Mouse (Mus musculus) limb, embryonic 15.5 days (tissue): ENCODE results near the gene Pcmt1. TPM values are rescaled to one million over a fixed set of nuclear protein-coding genes. Genes with fewer than 3 reads are reported as not detected.
"Not testable (repeated sequence)": the region's sequence is repeated elsewhere in the genome, so short reads cannot be mapped to it uniquely, and the experiment has no call there.

Source experiments
- ATAC-seq: fragments of 200-750 bp; cut with Nextera tagmentation; 2 replicates; pipeline ENCODE4 v1.8.0; 2017; ENCODE audit warnings: low read depth, moderate TSS enrichment; ENCODE audit not compliant: insufficient number of reproducible peaks, low FRiP score, low TSS enrichment
- H3K27ac ChIP-seq: fragments of 300-500 bp; sonication (generic); 2 replicates; pipeline ENCODE4 v1.5.1; 2015; ENCODE audit warnings: moderate library complexity, mild to moderate bottlenecking, inconsistent platforms
- H3K27me3 ChIP-seq: fragments of 300-500 bp; sonication (generic); 2 replicates; pipeline ENCODE4 v1.6.1; 2015; ENCODE audit warnings: inconsistent platforms
- H3K36me3 ChIP-seq: fragments of 300-500 bp; sonication (generic); 2 replicates; pipeline ENCODE4 v1.6.1; 2015; ENCODE audit warnings: inconsistent platforms
- H3K4me1 ChIP-seq: fragments of 300-500 bp; sonication (generic); 2 replicates; pipeline ENCODE4 v1.6.1; 2015; ENCODE audit warnings: inconsistent platforms
- H3K4me2 ChIP-seq: fragments of 300-500 bp; sonication (generic); 2 replicates; pipeline ENCODE4 v1.6.1; 2015; ENCODE audit warnings: mild to moderate bottlenecking, inconsistent platforms
- H3K4me3 ChIP-seq: fragments of 300-500 bp; sonication (generic); 2 replicates; pipeline ENCODE4 v1.5.1; 2015; ENCODE audit warnings: mild to moderate bottlenecking, inconsistent platforms
- H3K9ac ChIP-seq: fragments of 300-500 bp; sonication (generic); 2 replicates; pipeline ENCODE4 v1.6.1; 2015; ENCODE audit warnings: inconsistent platforms
- H3K9me3 ChIP-seq: fragments of 300-500 bp; sonication (generic); 2 replicates; pipeline ENCODE4 v1.6.1; 2016; ENCODE audit warnings: inconsistent platforms
- WGBS: fragments of 180-500 bp; shearing (Covaris S2); methylation state at CpG from one replicate; pipeline ENCODE4 v1.1.7; 2015; 5-methylcytosine and 5-hydroxymethylcytosine counted together
- polyA plus RNA-seq: library from polyadenylated mRNA; unstranded; fragments of >200 nt; fragmentation: Nextera tagmentation; extraction: Ambion mirVana; gene quantifications from 2 replicates; pipeline ENCODE4 v1.2.1, GENCODE M21; 2015

The Pcmt1 gene
- polyA plus RNA-seq, 1 experiment from 2014 or later = 126 TPM

DNA sequence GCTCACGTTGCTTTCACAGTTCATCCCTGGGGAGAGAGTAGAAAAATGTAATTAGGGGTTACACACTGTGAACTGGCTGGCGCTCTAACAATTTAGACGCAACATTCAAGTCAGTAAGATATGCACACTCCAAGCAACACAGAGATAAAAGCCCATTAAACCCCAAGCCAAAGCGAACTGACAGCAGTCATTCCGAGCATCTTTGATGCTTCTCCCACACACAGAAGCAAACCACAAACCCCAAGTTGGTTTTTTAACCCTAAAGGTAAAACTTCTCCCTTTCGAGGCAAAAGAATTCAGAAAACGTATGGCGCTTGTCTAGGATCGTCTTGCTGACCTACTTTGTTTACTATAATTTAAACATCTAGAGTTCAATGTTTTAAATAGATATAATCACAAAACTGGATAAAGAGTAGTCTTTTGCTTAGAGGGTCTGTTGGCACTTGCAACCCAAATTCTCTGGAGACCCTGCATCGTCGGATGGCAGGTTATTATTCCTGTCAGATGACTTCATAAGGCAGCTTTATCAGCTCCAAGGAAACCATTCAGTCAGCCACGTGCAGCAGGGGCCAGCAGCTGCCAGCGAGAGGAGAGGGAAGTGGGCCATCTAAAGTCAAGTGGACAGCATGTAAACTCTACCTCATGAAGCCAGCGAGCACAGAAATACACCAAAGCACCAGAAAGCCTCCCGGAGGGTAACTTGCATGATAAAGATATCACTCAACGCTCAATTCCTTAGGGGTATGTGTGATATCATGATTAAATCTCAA lies 49.8 kb downstream of the Pcmt1 start:
- Histone ChIP-seq H3K4me1 (no peaks in the 10 kb centered on the region), H3K9me3 (no peaks in the 10 kb centered on the region), H3K27me3 (no peaks in the 10 kb centered on the region), H3K9ac (no peak overlapping the region), H3K4me3 (no peak overlapping the region), H3K27ac (no peak overlapping the region), H3K36me3 (peaks cover 27% of the 10 kb centered on the region), H3K4me2 (no peak overlapping the region)
- WGBS = 81% methylated on average over 16 of the region's 16 CpGs
- no peak for ATAC-seq

- 84% methylated on average over 5 of the region's 5 CpGs for WGBS
- ATAC-seq = no peak
These were observed 50.6 kb downstream of the Pcmt1 start for GRCm38 (mm10) chr10:7630286-7630685.

DNA sequence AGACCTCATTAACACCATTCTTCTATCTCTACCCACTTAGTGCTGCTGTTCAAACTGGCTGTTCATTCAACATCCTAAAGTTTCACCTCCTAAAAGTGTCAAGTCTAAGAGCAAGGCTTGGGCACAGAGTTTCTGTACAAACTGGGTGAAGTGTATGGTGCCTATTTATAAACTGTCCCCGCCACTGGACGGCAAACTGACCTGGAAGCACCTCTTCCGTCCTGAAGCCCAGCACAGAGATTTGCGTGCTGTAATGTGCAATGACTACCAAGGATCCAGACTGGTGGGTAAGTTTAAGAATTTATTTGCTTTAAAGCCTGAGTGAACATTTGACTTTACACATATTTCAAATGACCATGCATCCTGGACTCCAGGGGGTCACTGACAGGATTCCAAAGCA lies 51.8 kb downstream of the Pcmt1 start:
- 90% methylated on average over 4 of the region's 4 CpGs for WGBS
- Histone ChIP-seq H3K9ac (no peak overlapping the region), H3K27me3 (no peaks in the 10 kb centered on the region), H3K4me2 (no peak overlapping the region), H3K4me3 (no peak overlapping the region), H3K36me3 (peaks cover 27% of the 10 kb centered on the region), H3K27ac (no peak overlapping the region), H3K9me3 (no peaks in the 10 kb centered on the region), H3K4me1 (no peaks in the 10 kb centered on the region)
- ATAC-seq = no peak

More at GRCm38 (mm10) chr10:7630286-7630685, 50.6 kb downstream of the Pcmt1 start:
- Histone ChIP-seq H3K27ac (no peak overlapping the region), H3K27me3 (no peaks in the 10 kb centered on the region), H3K4me3 (no peak overlapping the region), H3K36me3 (peaks cover 27% of the 10 kb centered on the region), H3K9ac (no peak overlapping the region), H3K9me3 (no peaks in the 10 kb centered on the region), H3K4me2 (no peak overlapping the region), H3K4me1 (no peaks in the 10 kb centered on the region)

GRCm38 (mm10) chr10:7623861-7624518 lies 56.9 kb downstream of the Pcmt1 start:
- WGBS = 95% methylated on average over 3 of the region's 3 CpGs
- ATAC-seq = no peak
- Histone ChIP-seq H3K27me3 (no peaks in the 10 kb centered on the region), H3K27ac (no peak overlapping the region), H3K36me3 (peaks cover under 1% of the 10 kb centered on the region), H3K9me3 (no peaks in the 10 kb centered on the region), H3K4me3 (no peak overlapping the region), H3K9ac (no peak overlapping the region), H3K4me1 (no peaks in the 10 kb centered on the region), H3K4me2 (no peak overlapping the region)

GRCm38 (mm10) chr10:7622378-7622777 lies 58.6 kb downstream of the Pcmt1 start:
- WGBS = 91% methylated on average over 3 of the region's 3 CpGs
- H3K4me1 ChIP-seq = no peaks in the 10 kb centered on the region

GRCm38 (mm10) chr10:7620723-7621122 lies 60.2 kb downstream of the Pcmt1 start:
- Histone ChIP-seq H3K36me3 (no peaks in the 10 kb centered on the region), H3K27ac (no peak overlapping the region), H3K4me1 (no peaks in the 10 kb centered on the region), H3K27me3 (no peaks in the 10 kb centered on the region), H3K4me2 (no peak overlapping the region), H3K9me3 (no peaks in the 10 kb centered on the region), H3K4me3 (no peak overlapping the region), H3K9ac (no peak overlapping the region)
- ATAC-seq = no peak
- WGBS = 73% methylated on average over 5 of the region's 5 CpGs

More at GRCm38 (mm10) chr10:7622378-7622777, 58.6 kb downstream of the Pcmt1 start:
- no peaks in the 10 kb centered on the region for H3K27me3 ChIP-seq
- no peaks in the 10 kb centered on the region for H3K9me3 ChIP-seq
- ATAC-seq = no peak
- no peak overlapping the region for H3K9ac ChIP-seq
- H3K4me3 ChIP-seq = no peak overlapping the region
- H3K27ac ChIP-seq = no peak overlapping the region
- H3K4me2 ChIP-seq = no peak overlapping the region
- H3K36me3 ChIP-seq = no peaks in the 10 kb centered on the region

GRCm38 (mm10) chr10:7619821-7620241 lies 61.1 kb downstream of the Pcmt1 start:
- no peaks in the 10 kb centered on the region for H3K36me3 ChIP-seq
- no peak overlapping the region for H3K4me3 ChIP-seq
- no peaks in the 10 kb centered on the region for H3K4me1 ChIP-seq
- 90% methylated on average over 3 of the region's 5 CpGs for WGBS
- no peak overlapping the region for H3K27ac ChIP-seq
- no peak overlapping the region for H3K4me2 ChIP-seq
- no peaks in the 10 kb centered on the region for H3K27me3 ChIP-seq
- H3K9me3 ChIP-seq = no peaks in the 10 kb centered on the region
- no peak overlapping the region for H3K9ac ChIP-seq
- ATAC-seq = 0 out of 2 replicates have a peak, but pooled peaks have one; percentile 35

GRCm38 (mm10) chr10:7617556-7617955 lies 63.4 kb downstream of the Pcmt1 start:
- WGBS = 58% methylated on average over 3 of the region's 3 CpGs
- not testable (repeated sequence) for ATAC-seq, H3K4me1 ChIP-seq, H3K27ac ChIP-seq, H3K9me3 ChIP-seq, H3K9ac ChIP-seq, H3K4me3 ChIP-seq, H3K4me2 ChIP-seq, H3K36me3 ChIP-seq, H3K27me3 ChIP-seq

DNA sequence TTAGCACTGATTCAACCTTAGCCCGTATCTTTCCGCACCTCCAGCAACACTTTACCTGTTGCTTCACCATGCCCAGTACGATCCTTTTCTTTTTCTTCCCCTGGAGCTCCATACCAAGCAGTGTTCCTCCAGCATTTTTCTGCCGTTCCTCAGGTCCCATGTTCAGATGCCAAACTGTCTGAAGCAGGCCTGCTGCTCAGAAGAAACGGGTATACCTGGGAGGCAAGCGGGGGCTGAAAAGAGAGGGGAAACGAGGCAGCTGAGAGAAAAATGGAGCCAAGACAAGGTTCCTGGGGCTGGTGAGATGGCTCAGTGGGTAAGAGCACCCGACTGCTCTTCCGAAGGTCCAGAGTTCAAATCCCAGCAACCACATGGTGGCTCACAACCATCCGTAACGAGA lies 63.8 kb downstream of the Pcmt1 start:
- 89% methylated on average over 11 of the region's 11 CpGs for WGBS
- not testable (repeated sequence) for H3K4me2 ChIP-seq, ATAC-seq, H3K9me3 ChIP-seq, H3K4me3 ChIP-seq, H3K27me3 ChIP-seq, H3K27ac ChIP-seq, H3K9ac ChIP-seq, H3K4me1 ChIP-seq, H3K36me3 ChIP-seq

DNA sequence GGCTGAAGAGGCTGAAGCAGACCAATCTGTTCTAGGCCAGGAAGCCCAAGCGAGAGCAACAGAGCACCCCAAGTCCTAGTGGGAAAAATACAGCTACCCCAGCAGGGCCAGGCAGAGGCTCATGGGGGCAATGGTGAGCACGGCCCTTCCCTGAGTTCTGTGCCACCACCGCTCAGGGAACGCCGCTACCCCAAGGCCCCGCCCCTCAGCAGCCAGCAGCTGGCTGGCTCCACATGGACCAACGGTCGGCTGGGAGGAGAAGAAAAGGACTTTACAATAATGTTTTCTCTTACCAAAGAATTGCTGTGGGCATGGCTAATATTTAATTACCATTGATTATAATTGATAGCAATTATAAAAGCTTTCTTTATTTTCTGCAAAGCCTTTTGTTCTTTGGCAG lies 66.1 kb downstream of the Pcmt1 start:
- no peaks in the 10 kb centered on the region for H3K4me1 ChIP-seq
- H3K27ac ChIP-seq = no peak overlapping the region
- no peak overlapping the region for H3K4me2 ChIP-seq
- no peak for ATAC-seq
- no peak overlapping the region for H3K4me3 ChIP-seq
- H3K27me3 ChIP-seq = no peaks in the 10 kb centered on the region
- no peak overlapping the region for H3K9ac ChIP-seq
- H3K9me3 ChIP-seq = no peaks in the 10 kb centered on the region
- H3K36me3 ChIP-seq = no peaks in the 10 kb centered on the region
- 84% methylated on average over 8 of the region's 8 CpGs for WGBS

DNA sequence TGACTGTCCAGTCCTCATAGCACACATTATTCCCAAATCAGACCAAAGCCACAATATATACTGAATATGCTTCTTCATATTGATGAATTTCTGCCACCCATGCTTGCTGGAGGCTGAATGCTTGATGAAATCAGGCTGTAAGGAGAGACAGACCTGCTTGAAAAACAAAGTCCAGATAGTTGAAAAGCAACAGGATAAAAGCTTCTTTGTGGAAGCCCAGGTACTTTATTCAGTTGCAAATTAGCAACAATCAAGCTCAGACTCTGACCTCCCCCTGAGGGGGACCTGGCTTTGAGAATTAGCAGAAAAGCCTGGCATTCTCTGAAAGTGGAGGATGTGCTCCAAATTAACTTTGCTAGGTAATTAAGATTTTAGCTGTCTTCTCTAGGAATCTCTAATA lies 68.7 kb downstream of the Pcmt1 start:
- H3K4me1 ChIP-seq, ATAC-seq, H3K4me2 ChIP-seq, H3K27ac ChIP-seq, H3K9me3 ChIP-seq, H3K9ac ChIP-seq, H3K4me3 ChIP-seq, H3K27me3 ChIP-seq, H3K36me3 ChIP-seq: not testable (repeated sequence)

DNA sequence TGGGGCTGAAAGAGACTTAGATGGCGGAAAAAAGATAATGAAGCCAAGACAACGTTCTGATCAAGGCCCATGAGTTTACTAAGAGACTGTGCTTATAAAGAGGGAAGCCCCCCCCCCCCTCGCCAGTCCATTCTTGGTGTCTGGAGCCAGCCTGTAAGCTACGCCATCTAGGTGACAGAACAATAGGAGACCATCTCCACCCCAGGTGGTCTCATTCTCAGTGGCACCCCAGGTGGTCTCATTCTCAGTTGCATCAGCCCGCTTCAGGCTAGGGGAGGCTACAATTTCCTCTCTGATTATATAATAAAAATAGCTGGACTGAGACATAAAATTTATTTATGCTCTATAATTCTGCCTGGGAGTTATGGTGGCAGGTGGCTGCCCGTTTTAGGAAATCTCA lies 69.3 kb downstream of the Pcmt1 start:
- Histone ChIP-seq H3K4me3 (no peak overlapping the region), H3K27me3 (no peaks in the 10 kb centered on the region), H3K9ac (no peak overlapping the region), H3K36me3 (no peaks in the 10 kb centered on the region), H3K9me3 (no peaks in the 10 kb centered on the region), H3K4me2 (no peak overlapping the region), H3K4me1 (no peaks in the 10 kb centered on the region), H3K27ac (no peak overlapping the region)
- 66% methylated on average over 6 of the region's 6 CpGs for WGBS
- no peak for ATAC-seq
